In genomic region chr11:67664261-67664660, GRCm38 (mm10) we compare ENCODE assay signal across 21 mouse cellular contexts. TPM values are rescaled to one million over a fixed set of nuclear protein-coding genes. Genes with fewer than 3 reads are reported as not detected.
DNase-seq lines count a peak whose midpoint lies in the region; ATAC-seq lines count a peak whose summit lies in the region.
"Had no signal": no experiment of that assay in that cellular context is flagged by ENCODE, and none has a peak within 500 bp of the region (broad histone marks: within the 10 kb centered on the region; RNA-seq: fewer than 3 reads in every experiment).

No protein-coding gene starts in this region.

- peak overlapping the region; percentile 34 for H3K4me3 ChIP-seq in megakaryocyte, embryonic 14.5 days (replicated peaks)
- no peak overlapping the region for H3K4me3 ChIP-seq in neural tube, embryonic 14.5 days (ENCODE audit: low read depth, low read length)
- H3K4me3 ChIP-seq in kidney, embryonic 16.5 days (ENCODE audit: low read length), result no peak overlapping the region
- H3K4me3 ChIP-seq: forebrain, embryonic 15.5 days; limb, embryonic 12.5 days; liver, embryonic 15.5 days had no signal

- 92% methylated on average over 3 of the region's 3 CpGs for WGBS in neural tube, embryonic 14.5 days
- 87% methylated on average over 3 of the region's 3 CpGs for WGBS in kidney, embryonic 16.5 days

- no peaks in the 10 kb centered on the region for H3K36me3 ChIP-seq in megakaryocyte, embryonic 14.5 days (replicated peaks; ENCODE audit: low read length)
- no peaks in the 10 kb centered on the region for H3K36me3 ChIP-seq in neural tube, embryonic 14.5 days (ENCODE audit: control insufficient read depth, insufficient read depth, low read length)
- H3K36me3 ChIP-seq in kidney, embryonic 16.5 days (ENCODE audit: insufficient read depth, low read length), result no peaks in the 10 kb centered on the region
- H3K36me3 ChIP-seq: forebrain, embryonic 15.5 days; limb, embryonic 12.5 days; liver, embryonic 15.5 days had no signal

- H3K9ac ChIP-seq in neural tube, embryonic 14.5 days (replicated peaks; ENCODE audit: low read depth, low read length), result no peak overlapping the region
- no peak overlapping the region for H3K9ac ChIP-seq in kidney, embryonic 16.5 days (replicated peaks; ENCODE audit: low read length)
- H3K9ac ChIP-seq: forebrain, embryonic 15.5 days; limb, embryonic 12.5 days; liver, embryonic 15.5 days had no signal

- no peaks in the 10 kb centered on the region for H3K9me3 ChIP-seq in megakaryocyte, embryonic 14.5 days
- no peaks in the 10 kb centered on the region for H3K9me3 ChIP-seq in neural tube, embryonic 14.5 days (ENCODE audit: control insufficient read depth, low read length)
- H3K9me3 ChIP-seq in kidney, embryonic 16.5 days (ENCODE audit: low read length), result no peaks in the 10 kb centered on the region
- H3K9me3 ChIP-seq: forebrain, embryonic 15.5 days; limb, embryonic 12.5 days; liver, embryonic 15.5 days had no signal

- H3K27me3 ChIP-seq in megakaryocyte, embryonic 14.5 days (replicated peaks), result peaks cover 72% of the 10 kb centered on the region
- H3K27me3 ChIP-seq in neural tube, embryonic 14.5 days (ENCODE audit: control insufficient read depth, insufficient read depth, low read length), result no peaks in the 10 kb centered on the region
- no peaks in the 10 kb centered on the region for H3K27me3 ChIP-seq in kidney, embryonic 16.5 days (ENCODE audit: insufficient read depth, low read length)
- H3K27me3 ChIP-seq: forebrain, embryonic 15.5 days; limb, embryonic 12.5 days; liver, embryonic 15.5 days had no signal

- H3K4me2 ChIP-seq in neural tube, embryonic 14.5 days (ENCODE audit: low read depth, low read length), result no peak overlapping the region
- no peak overlapping the region for H3K4me2 ChIP-seq in kidney, embryonic 16.5 days (replicated peaks; ENCODE audit: low read depth, low read length)
- H3K4me2 ChIP-seq: forebrain, embryonic 15.5 days; heart, embryonic 11.5 days; limb, embryonic 12.5 days; liver, embryonic 15.5 days had no signal

- H3K4me1 ChIP-seq in megakaryocyte, embryonic 14.5 days, result no peaks in the 10 kb centered on the region
- no peaks in the 10 kb centered on the region for H3K4me1 ChIP-seq in neural tube, embryonic 14.5 days (ENCODE audit: control insufficient read depth, insufficient read depth, low read length)
- H3K4me1 ChIP-seq in kidney, embryonic 16.5 days (ENCODE audit: insufficient read depth, low read length), result no peaks in the 10 kb centered on the region
- H3K4me1 ChIP-seq: limb, embryonic 12.5 days; liver, embryonic 15.5 days had no signal

- peak overlapping the region; percentile 68 for H3K27ac ChIP-seq in neural tube, embryonic 14.5 days (ENCODE audit: low read depth, low read length)
- H3K27ac ChIP-seq in kidney, embryonic 16.5 days (ENCODE audit: low read length), result no peak overlapping the region
- H3K27ac ChIP-seq: forebrain, embryonic 15.5 days; limb, embryonic 12.5 days; liver, embryonic 15.5 days had no signal

- no peak for ATAC-seq in megakaryocyte, adult 5-6 weeks (ENCODE audit: poor library complexity, severe bottlenecking)
- no peak for ATAC-seq in neural tube, embryonic 14.5 days (ENCODE audit: low read depth)
- no peak for ATAC-seq in kidney, embryonic 16.5 days (ENCODE audit: low FRiP score, low TSS enrichment)
- ATAC-seq: CD4-positive, CD25-positive, alpha-beta regulatory T cell, adult 4 months; forebrain, embryonic 15.5 days had no signal

- DNase-seq in cerebellum, adult 8-10 months, result peak; percentile 82
- peak; percentile 82 to 83 for DNase-seq in cerebellum, postnatal 36 days
- DNase-seq in adipocyte (ENCODE audit: low spot score), result no peak
- DNase-seq: adrenal gland, postnatal 10 days; gastrocnemius, postnatal 25 days; heart, postnatal 36 days; kidney, adult 8-10 months; kidney, postnatal 4 days; lung, postnatal 10 days; right cerebral cortex, postnatal 14 days; thymus, adult 2 months had no signal

RNA-seq across cellular contexts. Expression of gene Rcvrn, which starts 30.9 kb away (rescaled TPM):
- polyA plus RNA-seq in megakaryocyte, embryonic 14.5 days (2012; ENCODE audit: insufficient read depth, low replicate concordance), result not detected in 2 replicates
- total RNA-seq in megakaryocyte, adult 5-6 weeks (2015), result 0.21 TPM in 1 of 2 replicates, not detected in the other
- not detected in 2 replicates for total RNA-seq in megakaryocyte, adult 5-6 weeks (2017)
- not detected in 2 replicates for polyA plus RNA-seq in neural tube, embryonic 14.5 days (2014; fragmentation: Nextera tagmentation; extraction: Ambion mirVana)
- not detected in 2 replicates for polyA plus RNA-seq in kidney, embryonic 16.5 days (2015; fragmentation: Nextera tagmentation; extraction: Ambion mirVana)
- total RNA-seq: adrenal gland, postnatal 10 days; heart, postnatal 36 days; MEL had no signal
- polyA plus RNA-seq: CD4-positive, CD25-positive, alpha-beta regulatory T cell, adult 4 months; forebrain, embryonic 15.5 days; heart, embryonic 11.5 days; limb, embryonic 12.5 days; liver, embryonic 15.5 days had no signal
